Mouse (Mus musculus) intestine, postnatal 0 days (tissue): ENCODE data around the gene Nmd3. TPM values are rescaled to one million over a fixed set of nuclear protein-coding genes. Genes with fewer than 3 reads are reported as not detected.

Experiments
- ATAC-seq: fragments of 200-750 bp; cut with Nextera tagmentation; 2 replicates; pipeline ENCODE4 v1.8.0; 2017; ENCODE audit warnings: mild to moderate bottlenecking, moderate TSS enrichment, moderate library complexity
- H3K27ac ChIP-seq: fragments of 300-500 bp; sonication (generic); 2 replicates; pipeline ENCODE4 v1.5.1; 2014; ENCODE audit warnings: mild to moderate bottlenecking, low read depth, low read length, moderate library complexity
- H3K27me3 ChIP-seq: fragments of 300-500 bp; sonication (generic); replicated peaks from 2 replicates; pipeline ENCODE4 v1.6.1; 2014; ENCODE audit warnings: low read length, mixed read lengths; ENCODE audit not compliant: control insufficient read depth, insufficient read depth
- H3K36me3 ChIP-seq: fragments of 300-500 bp; sonication (generic); 2 replicates; pipeline ENCODE4 v1.6.1; 2014; ENCODE audit warnings: mild to moderate bottlenecking, moderate library complexity; ENCODE audit not compliant: control insufficient read depth, insufficient read depth
- H3K4me1 ChIP-seq: fragments of 300-500 bp; sonication (generic); replicated peaks from 2 replicates; pipeline ENCODE4 v1.6.1; 2014; ENCODE audit warnings: antibody characterized with exemption, low read length, mixed read lengths; ENCODE audit not compliant: control insufficient read depth, insufficient read depth
- H3K4me2 ChIP-seq: fragments of 300-500 bp; sonication (generic); replicated peaks from 2 replicates; pipeline ENCODE4 v1.6.1; 2014; ENCODE audit warnings: low read depth, mild to moderate bottlenecking, moderate library complexity
- H3K4me3 ChIP-seq: fragments of 300-500 bp; sonication (generic); 2 replicates; pipeline ENCODE4 v1.5.1; 2014; ENCODE audit warnings: low read depth, low read length
- H3K9ac ChIP-seq: fragments of 300-500 bp; sonication (generic); 2 replicates; pipeline ENCODE4 v1.6.1; 2014; ENCODE audit warnings: mild to moderate bottlenecking, low read depth, low read length
- H3K9me3 ChIP-seq: fragments of 300-500 bp; sonication (generic); 2 replicates; pipeline ENCODE4 v1.6.1; 2016; ENCODE audit warnings: mixed run types; ENCODE audit not compliant: control insufficient read depth
- CTCF ChIP-seq: sonication (generic); IDR thresholded peaks from 2 replicates; pipeline ENCODE4 v1.5.1; 2016; ENCODE audit warnings: low read depth, mild to moderate bottlenecking, control low read depth, antibody characterized with exemption, moderate library complexity
- WGBS: fragments of 180-500 bp; shearing (Covaris S2); extraction: QIAGEN DNeasy Blood & Tissue Kit; methylation state at CpG from one replicate; pipeline ENCODE4 v1.1.7; 2014; 5-methylcytosine and 5-hydroxymethylcytosine counted together
- polyA plus RNA-seq: library from polyadenylated mRNA; unstranded; fragments of >200 nt; fragmentation: Nextera tagmentation; extraction: Ambion mirVana; gene quantifications from 2 replicates; pipeline ENCODE4 v1.2.1, GENCODE M21; 2015

Gene Nmd3
- polyA plus RNA-seq, 1 experiment from 2014 or later: 71.5 TPM

- 50% methylated on average over 7 of the region's 7 CpGs for WGBS
- H3K4me3 ChIP-seq: no peak overlapping the region
- no peaks in the 10 kb centered on the region for H3K36me3 ChIP-seq
- no peak overlapping the region for H3K4me2 ChIP-seq
- TF ChIP-seq CTCF: no peak
- no peaks in the 10 kb centered on the region for H3K9me3 ChIP-seq
- no peaks in the 10 kb centered on the region for H3K27me3 ChIP-seq
- no peak overlapping the region for H3K9ac ChIP-seq
- no peak overlapping the region for H3K27ac ChIP-seq
- no peak for ATAC-seq
- H3K4me1 ChIP-seq: no peaks in the 10 kb centered on the region
Measured at GRCm38 (mm10) chr3:69800829-69801384, 79.1 kb downstream of the Nmd3 start.

GRCm38 (mm10) chr3:69803137-69803536 is 81.4 kb downstream of the Nmd3 start:
- no peak for ATAC-seq
- Histone ChIP-seq H3K27me3 (no peaks in the 10 kb centered on the region), H3K4me1 (no peaks in the 10 kb centered on the region), H3K9me3 (no peaks in the 10 kb centered on the region), H3K4me2 (no peak overlapping the region), H3K4me3 (no peak overlapping the region), H3K27ac (no peak overlapping the region), H3K36me3 (no peaks in the 10 kb centered on the region), H3K9ac (no peak overlapping the region)
- WGBS: 70% methylated on average over 1 of the region's 1 CpGs
- no peak for TF ChIP-seq CTCF

Other genes with a start within 250 kb of the Nmd3 start
- 21.6 and 21.8 TPM in 2 replicates for gene B3galnt1, start 123.0 kb upstream of the Nmd3 start, polyA plus RNA-seq
- gene Sptssb, start 138.0 kb downstream of the Nmd3 start, polyA plus RNA-seq: 7.0 and 18.2 TPM in 2 replicates